ENCODE assay signal across 9 mouse cellular contexts in the genomic region with DNA sequence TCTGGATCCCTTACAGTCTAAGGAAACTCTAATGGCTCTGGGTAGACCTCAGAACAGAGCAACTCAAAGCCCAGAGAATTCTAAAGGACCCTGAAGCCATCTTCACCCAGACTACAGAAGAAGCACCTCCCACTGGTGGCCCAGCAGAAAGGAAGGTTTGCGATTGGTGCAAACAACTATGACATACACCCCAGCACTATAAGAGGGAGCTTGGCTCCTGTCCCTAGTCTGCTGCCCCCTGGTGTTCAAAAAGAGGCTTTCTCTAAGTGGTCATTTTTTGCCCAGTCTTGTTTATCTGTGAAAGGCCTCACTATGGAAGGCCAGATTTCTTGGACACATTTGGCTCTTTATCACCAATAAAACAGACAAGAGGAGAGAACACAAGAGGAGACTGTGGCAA.
DNase-seq lines count a peak whose midpoint lies in the region; ATAC-seq lines count a peak whose summit lies in the region.
"Had no signal": no experiment of that assay in that cellular context is flagged by ENCODE, and none has a peak within 500 bp of the region (broad histone marks: within the 10 kb centered on the region; RNA-seq: fewer than 3 reads in every experiment).

No protein-coding gene starts in this region.

- H3K36me3 ChIP-seq in embryonic facial prominence, embryonic 11.5 days (replicated peaks; ENCODE audit: control insufficient read depth, insufficient read depth, low read depth, low read length), result no peaks in the 10 kb centered on the region; the same call in 1 of the 2 replicates
- H3K36me3 ChIP-seq in hindbrain, embryonic 11.5 days (ENCODE audit: control insufficient read depth, insufficient read depth, low read length), result no peaks in the 10 kb centered on the region

- no peaks in the 10 kb centered on the region for H3K9me3 ChIP-seq in embryonic facial prominence, embryonic 11.5 days (replicated peaks; ENCODE audit: control insufficient read depth, low read length)
- no peaks in the 10 kb centered on the region for H3K9me3 ChIP-seq in hindbrain, embryonic 11.5 days (ENCODE audit: control insufficient read depth, low read length)

- WGBS in embryonic facial prominence, embryonic 11.5 days, result 63% methylated on average over 1 of the region's 1 CpGs
- 46% methylated on average over 1 of the region's 1 CpGs for WGBS in hindbrain, embryonic 11.5 days

- H3K27ac ChIP-seq in embryonic facial prominence, embryonic 11.5 days (replicated peaks; ENCODE audit: low read depth, low read length), result no peak overlapping the region
- H3K27ac ChIP-seq in hindbrain, embryonic 11.5 days (ENCODE audit: low read depth, low read length), result no peak overlapping the region

- DNase-seq in adrenal gland, adult (ENCODE audit: inconsistent age in 2 of 2, low spot score in 1 of 2), result peak; percentile 32 to 86
- no peak for DNase-seq in adrenal gland, postnatal 4 days (ENCODE audit: low spot score in 2 of 2)
- peak; percentile 38 for DNase-seq in adrenal gland, postnatal 25 days
- peak; percentile 82 for DNase-seq in embryonic facial prominence, embryonic 11.5 days (ENCODE audit: low spot score)
- DNase-seq in hindbrain, embryonic 11.5 days (ENCODE audit: low spot score), result peak; percentile 81
- peak; percentile 45 for DNase-seq in layer of hippocampus, adult 9-11 months
- peak; percentile 60 for DNase-seq in lung, postnatal 14 days
- DNase-seq in right cerebral cortex, adult 2 months (ENCODE audit: low spot score in 2 of 2), result peak; percentile 54 to 63

- no peak overlapping the region for H3K4me3 ChIP-seq in embryonic facial prominence, embryonic 11.5 days (ENCODE audit: low read depth, low read length)
- no peak overlapping the region for H3K4me3 ChIP-seq in hindbrain, embryonic 11.5 days (ENCODE audit: low read depth, low read length)
- H3K4me3 ChIP-seq: myocyte had no signal

- peak; percentile 76 for ATAC-seq in embryonic facial prominence, embryonic 11.5 days (replicated peaks; ENCODE audit: insufficient number of reproducible peaks, low FRiP score, low TSS enrichment, low read depth)
- peak; percentile 61; the same call in 1 of the 2 replicates for ATAC-seq in hindbrain, embryonic 11.5 days (ENCODE audit: low FRiP score)

- no peaks in the 10 kb centered on the region for H3K4me1 ChIP-seq in embryonic facial prominence, embryonic 11.5 days (ENCODE audit: control insufficient read depth, insufficient read depth, low read length)
- H3K4me1 ChIP-seq in hindbrain, embryonic 11.5 days (replicated peaks; ENCODE audit: control insufficient read depth, insufficient read depth, low read length), result no peaks in the 10 kb centered on the region

- no peaks in the 10 kb centered on the region for H3K27me3 ChIP-seq in embryonic facial prominence, embryonic 11.5 days (ENCODE audit: control insufficient read depth, insufficient read depth, low read length)
- H3K27me3 ChIP-seq in hindbrain, embryonic 11.5 days (ENCODE audit: control insufficient read depth, insufficient read depth, low read length), result no peaks in the 10 kb centered on the region

- H3K4me2 ChIP-seq in embryonic facial prominence, embryonic 11.5 days (ENCODE audit: low read depth, low read length), result no peak overlapping the region
- H3K4me2 ChIP-seq in hindbrain, embryonic 11.5 days (replicated peaks; ENCODE audit: low read depth, low read length), result no peak overlapping the region

- no peak overlapping the region for H3K9ac ChIP-seq in embryonic facial prominence, embryonic 11.5 days (replicated peaks; ENCODE audit: low read length)
- H3K9ac ChIP-seq in hindbrain, embryonic 11.5 days (ENCODE audit: low read depth, low read length), result no peak overlapping the region

Comparison
In these comparisons a context has a peak if more than half of its experiments do, and no peak if none do; other contexts are left out.
1. DNase-seq: peak in adrenal gland, adult (2 of 2), adrenal gland, postnatal 25 days (single experiment), embryonic facial prominence, embryonic 11.5 days (single experiment), hindbrain, embryonic 11.5 days (single experiment), layer of hippocampus, adult 9-11 months (single experiment), lung, postnatal 14 days (single experiment) and right cerebral cortex, adult 2 months (2 of 2); none in adrenal gland, postnatal 4 days (0 of 2).